Mouse (Mus musculus) hindbrain, embryonic 11.5 days (tissue): ENCODE results near the gene Megf6. TPM values are rescaled to one million over a fixed set of nuclear protein-coding genes. Genes with fewer than 3 reads are reported as not detected.

Experiments
- ATAC-seq: fragments of 200-750 bp; cut with Nextera tagmentation; 2 replicates; pipeline ENCODE4 v1.8.0; 2017; ENCODE audit warnings: mild to moderate bottlenecking, moderate TSS enrichment, moderate library complexity; ENCODE audit not compliant: low FRiP score
- DNase-seq: peaks from one replicate; pipeline ENCODE4 v3.0.0-alpha.2; 2015; ENCODE audit warnings: low spot score
- H3K27ac ChIP-seq: fragments of 300-500 bp; sonication (generic); 2 replicates; pipeline ENCODE4 v1.5.1; 2014; ENCODE audit warnings: mild to moderate bottlenecking, low read depth, low read length
- H3K27me3 ChIP-seq: fragments of 300-500 bp; sonication (generic); 2 replicates; pipeline ENCODE4 v1.6.1; 2014; ENCODE audit warnings: mild to moderate bottlenecking, low read length, moderate library complexity, mixed read lengths; ENCODE audit not compliant: control insufficient read depth, insufficient read depth
- H3K36me3 ChIP-seq: fragments of 300-500 bp; sonication (generic); 2 replicates; pipeline ENCODE4 v1.6.1; 2014; ENCODE audit warnings: mild to moderate bottlenecking, low read length, moderate library complexity, mixed read lengths; ENCODE audit not compliant: control insufficient read depth, insufficient read depth
- H3K4me1 ChIP-seq: fragments of 300-500 bp; sonication (generic); replicated peaks from 2 replicates; pipeline ENCODE4 v1.6.1; 2014; ENCODE audit warnings: low read length, mixed read lengths; ENCODE audit not compliant: control insufficient read depth, insufficient read depth
- H3K4me2 ChIP-seq: fragments of 300-500 bp; sonication (generic); replicated peaks from 2 replicates; pipeline ENCODE4 v1.6.1; 2014; ENCODE audit warnings: mild to moderate bottlenecking, low read depth, low read length
- H3K4me3 ChIP-seq: fragments of 300-500 bp; sonication (generic); 2 replicates; pipeline ENCODE4 v1.5.1; 2014; ENCODE audit warnings: low read depth, low read length
- H3K9ac ChIP-seq: fragments of 300-500 bp; sonication (generic); 2 replicates; pipeline ENCODE4 v1.6.1; 2014; ENCODE audit warnings: low read depth, low read length
- H3K9me3 ChIP-seq: fragments of 300-500 bp; sonication (generic); 2 replicates; pipeline ENCODE4 v1.6.1; 2016; ENCODE audit warnings: low read length; ENCODE audit not compliant: control insufficient read depth
- WGBS: fragments of 180-500 bp; shearing (Covaris S2); extraction: QIAGEN DNeasy Blood & Tissue Kit; methylation state at CpG from one replicate; pipeline ENCODE4 v1.1.7; 2014; 5-methylcytosine and 5-hydroxymethylcytosine counted together
- polyA plus RNA-seq: library from polyadenylated mRNA; unstranded; fragments of >200 nt; fragmentation: Nextera tagmentation; extraction: Ambion mirVana; gene quantifications from 2 replicates; pipeline ENCODE4 v1.2.1, GENCODE M21; 2014

The Megf6 gene
- polyA plus RNA-seq, 1 experiment from 2014 or later: 18.2 TPM

DNA sequence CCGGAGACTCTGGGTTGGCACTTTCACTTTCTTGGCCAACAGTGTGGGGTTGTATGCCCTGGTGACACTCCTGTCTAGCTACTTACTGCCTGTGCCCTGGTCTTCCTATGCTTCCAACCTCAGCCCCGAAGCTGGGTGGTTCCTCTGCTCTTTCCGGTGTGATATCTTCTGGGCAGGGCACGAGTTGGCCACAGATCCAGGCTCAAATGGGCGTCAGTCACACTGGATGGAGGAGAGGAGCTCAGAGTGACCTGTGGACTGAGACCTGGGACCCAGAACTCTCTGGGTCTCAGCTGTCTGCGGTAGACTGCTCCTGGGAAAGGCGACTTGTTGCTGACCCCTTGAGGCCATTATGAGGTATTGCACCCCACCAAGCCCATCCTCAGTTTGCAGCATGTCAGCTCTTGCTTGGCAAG is 130.9 kb downstream of the Megf6 start, which contains the start of gene Arhgef16:
Gene Arhgef16, minus strand, starts transcription at position 211 of the 416 bp plus-strand sequence.
- Histone ChIP-seq H3K27me3 (peaks cover 31% of the 10 kb centered on the region), H3K9me3 (no peaks in the 10 kb centered on the region), H3K4me3 (no peak within 1 kb of the TSS), H3K27ac (no peak within 1 kb of the TSS), H3K36me3 (no peaks in the 10 kb centered on the region), H3K4me2 (no peak within 1 kb of the TSS), H3K4me1 (0 out of 2 replicates have a peak, but pooled peaks cover 5% of the 10 kb centered on the region), H3K9ac (no peak within 1 kb of the TSS)
- WGBS: 23% methylated on average over 7 of the region's 7 CpGs
- ATAC-seq: 0 out of 2 replicates have a peak, but pooled peaks have one; percentile 22
- DNase-seq: peak; percentile 78

DNA sequence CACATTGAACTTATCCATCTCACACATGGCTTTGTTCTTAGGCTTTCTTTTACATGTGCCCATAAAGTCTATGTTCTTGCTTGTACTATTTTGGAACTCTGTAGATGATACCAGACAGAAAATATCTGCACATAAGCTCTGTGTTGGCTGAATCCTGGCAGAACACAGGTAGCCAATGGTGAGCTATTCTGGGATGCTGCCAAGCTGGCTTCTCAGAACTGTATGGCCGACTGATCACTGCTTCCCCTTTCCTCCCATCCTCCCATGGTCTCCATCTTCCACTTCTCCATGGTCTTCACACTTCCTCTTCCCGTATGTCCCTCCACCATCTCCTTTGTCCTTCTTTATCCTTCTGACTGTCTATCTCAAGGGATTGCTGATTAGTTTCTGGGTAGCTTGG is 138.6 kb downstream of the Megf6 start:
- no peak for DNase-seq
- 89% methylated on average over 2 of the region's 2 CpGs for WGBS
- no peak overlapping the region for H3K9ac ChIP-seq

DNA sequence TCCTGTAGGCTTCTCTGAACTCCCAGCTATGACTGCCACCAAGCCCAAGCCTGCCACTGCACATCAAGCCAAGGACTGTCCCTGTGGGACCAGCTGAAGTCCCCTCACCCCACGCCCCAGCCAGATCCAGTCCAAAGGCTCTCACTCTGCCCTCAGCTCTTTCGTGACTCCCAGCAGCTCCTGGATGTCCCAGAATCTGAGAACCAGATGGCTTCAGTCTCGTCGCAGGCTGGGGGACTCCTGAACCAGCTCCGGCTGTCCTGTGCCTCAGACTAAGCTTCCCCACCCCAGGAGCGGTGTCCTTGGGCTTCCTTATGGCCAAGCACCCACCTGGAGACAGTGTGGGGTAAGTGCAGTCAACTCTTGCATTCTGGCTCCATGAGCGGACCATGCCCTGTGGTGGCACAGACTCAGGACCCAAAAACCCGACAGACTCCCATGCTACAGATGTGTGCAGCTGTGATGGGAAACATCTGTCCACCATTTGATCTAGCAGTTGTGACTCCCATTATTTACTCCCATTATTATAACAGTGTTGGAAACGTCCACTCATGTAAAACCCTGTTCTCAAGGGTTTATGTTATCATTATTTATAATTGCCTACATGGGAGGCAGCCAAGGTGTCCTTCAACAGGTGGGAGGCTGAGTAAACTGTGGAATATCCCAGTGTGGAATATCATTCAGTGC is 140.2 kb downstream of the Megf6 start:
- DNase-seq: no peak
- no peaks in the 10 kb centered on the region for H3K9me3 ChIP-seq
- H3K27ac ChIP-seq: no peak overlapping the region
- WGBS: 77% methylated on average over 9 of the region's 9 CpGs
- no peaks in the 10 kb centered on the region for H3K4me1 ChIP-seq
- no peaks in the 10 kb centered on the region for H3K27me3 ChIP-seq
- H3K4me3 ChIP-seq: no peak overlapping the region
- no peak overlapping the region for H3K4me2 ChIP-seq
- no peak for ATAC-seq
- no peak overlapping the region for H3K9ac ChIP-seq
- H3K36me3 ChIP-seq: no peaks in the 10 kb centered on the region

More for the DNA sequence above, 138.6 kb downstream of the Megf6 start:
- H3K27ac ChIP-seq: no peak overlapping the region
- H3K9me3 ChIP-seq: no peaks in the 10 kb centered on the region
- no peak overlapping the region for H3K4me2 ChIP-seq
- no peaks in the 10 kb centered on the region for H3K4me1 ChIP-seq
- H3K4me3 ChIP-seq: no peak overlapping the region
- no peaks in the 10 kb centered on the region for H3K36me3 ChIP-seq
- no peak for ATAC-seq
- no peaks in the 10 kb centered on the region for H3K27me3 ChIP-seq

DNA sequence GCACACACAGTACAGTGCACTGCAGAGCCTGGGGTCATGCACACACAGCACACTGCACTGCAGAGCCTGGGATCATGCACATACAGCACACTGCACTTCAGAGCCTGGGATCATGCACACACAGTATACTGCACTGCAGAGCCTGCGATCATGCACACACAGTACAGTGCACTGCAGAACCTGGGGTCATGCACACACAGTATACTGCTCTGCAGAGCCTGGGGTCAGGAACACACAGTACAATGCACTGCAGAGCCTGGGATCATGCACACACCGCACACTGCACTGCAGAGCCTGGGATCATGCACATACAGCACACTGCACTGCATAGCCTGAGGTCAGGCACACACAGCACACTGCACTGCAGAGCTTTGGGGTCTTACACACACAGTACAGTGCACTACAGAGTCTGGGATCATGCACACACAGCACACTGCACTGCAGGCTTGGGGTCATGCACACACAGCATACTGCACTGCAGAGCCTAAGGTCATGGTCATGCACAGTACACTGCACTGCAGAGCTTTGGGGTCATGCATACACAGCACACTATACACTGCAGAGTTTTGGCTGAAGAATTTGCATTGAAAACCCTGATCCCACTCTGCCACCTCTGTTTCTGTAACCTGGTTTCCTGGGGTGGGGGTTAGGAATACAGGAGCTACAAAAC is 141.7 kb downstream of the Megf6 start:
- Histone ChIP-seq H3K27me3 (no peaks in the 10 kb centered on the region), H3K36me3 (no peaks in the 10 kb centered on the region), H3K4me2 (no peak overlapping the region), H3K4me1 (no peaks in the 10 kb centered on the region), H3K4me3 (no peak overlapping the region), H3K9me3 (no peaks in the 10 kb centered on the region), H3K9ac (no peak overlapping the region), H3K27ac (peak overlapping the region; percentile 49)
- ATAC-seq (no peak), DNase-seq (no peak)
- WGBS: 88% methylated on average over 2 of the region's 2 CpGs

GRCm38 (mm10) chr4:154312935-154313621 is 142.5 kb downstream of the Megf6 start:
- ATAC-seq (no peak), DNase-seq (no peak)
- 38% methylated on average over 4 of the region's 4 CpGs for WGBS
- H3K4me1 ChIP-seq: no peaks in the 10 kb centered on the region
- no peak overlapping the region for H3K9ac ChIP-seq
- H3K4me2 ChIP-seq: no peak overlapping the region
- H3K9me3 ChIP-seq: no peaks in the 10 kb centered on the region
- no peaks in the 10 kb centered on the region for H3K27me3 ChIP-seq
- H3K36me3 ChIP-seq: no peaks in the 10 kb centered on the region
- no peak overlapping the region for H3K4me3 ChIP-seq
- peak overlapping the region; percentile 49; the same call in 1 of the 2 replicates for H3K27ac ChIP-seq

DNA sequence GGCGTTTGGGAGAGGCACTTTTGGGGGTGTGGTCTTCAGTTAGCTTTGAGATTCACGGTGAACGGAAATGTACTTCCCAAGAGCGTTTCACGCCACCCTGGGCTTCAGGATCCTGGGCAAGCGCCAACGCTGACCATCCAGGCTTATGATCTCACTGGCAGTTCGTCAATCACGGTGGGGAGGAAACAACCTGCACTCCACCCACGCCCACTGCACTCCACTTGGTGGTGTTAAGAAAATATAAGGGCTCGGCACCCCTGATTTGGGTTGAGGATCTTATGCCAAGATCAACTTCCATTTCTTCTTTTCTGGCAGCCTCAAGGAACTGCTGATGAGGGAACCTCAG is 143.1 kb downstream of the Megf6 start:
- H3K4me2 ChIP-seq: no peak overlapping the region
- DNase-seq: no peak
- no peaks in the 10 kb centered on the region for H3K27me3 ChIP-seq
- no peaks in the 10 kb centered on the region for H3K4me1 ChIP-seq
- H3K9me3 ChIP-seq: no peaks in the 10 kb centered on the region
- ATAC-seq: no peak
- 0 out of 2 replicates have a peak overlapping the region, but pooled peaks have one; percentile 49 for H3K27ac ChIP-seq
- H3K4me3 ChIP-seq: no peak overlapping the region
- no peak overlapping the region for H3K9ac ChIP-seq
- no peaks in the 10 kb centered on the region for H3K36me3 ChIP-seq
- 82% methylated on average over 11 of the region's 11 CpGs for WGBS

Other genes with a start within 250 kb of the Megf6 start
- 112 and 115 TPM in 2 replicates for gene A430005L14Rik, start 213.5 kb upstream of the Megf6 start, polyA plus RNA-seq
- gene Dffb, start 195.6 kb upstream of the Megf6 start, polyA plus RNA-seq: 10.7 and 11.4 TPM in 2 replicates
- gene Cep104, start 195.5 kb upstream of the Megf6 start, polyA plus RNA-seq: 16.8 and 19.7 TPM in 2 replicates
- 11.8 and 14.2 TPM in 2 replicates for gene Lrrc47, start 159.0 kb upstream of the Megf6 start, polyA plus RNA-seq
- 9.7 and 9.8 TPM in 2 replicates for gene Smim1, start 144.5 kb upstream of the Megf6 start, polyA plus RNA-seq
- not detected in 2 replicates for gene Ccdc27, start 128.1 kb upstream of the Megf6 start, polyA plus RNA-seq
- gene Trp73, start 30.5 kb upstream of the Megf6 start, polyA plus RNA-seq: 1.6 and 2.2 TPM in 2 replicates
- 43.8 and 45.9 TPM in 2 replicates for gene Wrap73, start 28.4 kb upstream of the Megf6 start, polyA plus RNA-seq
- 139 and 141 TPM in 2 replicates for gene Tprgl, start 10.1 kb upstream of the Megf6 start, polyA plus RNA-seq
- 2.5 and 2.9 TPM in 2 replicates for gene Arhgef16, start 130.9 kb downstream of the Megf6 start, polyA plus RNA-seq
- gene B230104I21Rik, start 165.4 kb downstream of the Megf6 start, polyA plus RNA-seq: not detected in 2 replicates